Mouse (Mus musculus): ENCODE measurements around the gene Fam20b.
"Not testable (repeated sequence)": the region's sequence is repeated elsewhere in the genome, so short reads cannot be mapped to it uniquely, and the experiment has no call there.

Fam20b gene

GRCm38 (mm10) chr1:156671921-156672320 lies 47.0 kb downstream of the Fam20b start:
- DNase-seq (ENCODE audit: low spot score) = no peak

GRCm38 (mm10) chr1:156669208-156669983 lies 49.5 kb downstream of the Fam20b start:
- no peak for DNase-seq (ENCODE audit: low spot score)

- DNase-seq (ENCODE audit: low spot score) = no peak
Observed at GRCm38 (mm10) chr1:156668602-156669001, 50.3 kb downstream of the Fam20b start.

GRCm38 (mm10) chr1:156667141-156667926 lies 51.6 kb downstream of the Fam20b start:
- no peak for DNase-seq (ENCODE audit: low spot score)

- no peak for DNase-seq (ENCODE audit: low spot score)
Observed at GRCm38 (mm10) chr1:156665777-156666176, 53.1 kb downstream of the Fam20b start.

- DNase-seq (ENCODE audit: low spot score) = not testable (repeated sequence)
Observed at GRCm38 (mm10) chr1:156660660-156661236, 58.1 kb downstream of the Fam20b start.

- no peak for DNase-seq (ENCODE audit: low spot score)
Observed at GRCm38 (mm10) chr1:156659906-156660659, 58.8 kb downstream of the Fam20b start.

- DNase-seq (ENCODE audit: low spot score) = no peak
Observed at GRCm38 (mm10) chr1:156658676-156659075, 60.2 kb downstream of the Fam20b start.

GRCm38 (mm10) chr1:156657523-156657922 lies 61.4 kb downstream of the Fam20b start:
- no peak for DNase-seq (ENCODE audit: low spot score)

- DNase-seq (ENCODE audit: low spot score) = no peak
Observed at GRCm38 (mm10) chr1:156654735-156655530, 64.0 kb downstream of the Fam20b start.

- no peak for DNase-seq (ENCODE audit: low spot score)
Observed at GRCm38 (mm10) chr1:156652189-156652822, 66.6 kb downstream of the Fam20b start.

- DNase-seq (ENCODE audit: low spot score) = no peak
Observed at GRCm38 (mm10) chr1:156650631-156651030, 68.3 kb downstream of the Fam20b start.

GRCm38 (mm10) chr1:156648705-156649104 lies 70.2 kb downstream of the Fam20b start:
- DNase-seq (ENCODE audit: low spot score) = no peak

GRCm38 (mm10) chr1:156645971-156646370 lies 72.9 kb downstream of the Fam20b start:
- no peak for DNase-seq (ENCODE audit: low spot score)

- no peak for DNase-seq (ENCODE audit: low spot score)
Observed at GRCm38 (mm10) chr1:156644780-156645523, 73.9 kb downstream of the Fam20b start.

- no peak for DNase-seq (ENCODE audit: low spot score)
Observed at GRCm38 (mm10) chr1:156644061-156644460, 74.8 kb downstream of the Fam20b start.

GRCm38 (mm10) chr1:156642813-156643212 lies 76.1 kb downstream of the Fam20b start:
- no peak for DNase-seq (ENCODE audit: low spot score)

GRCm38 (mm10) chr1:156641808-156642207 lies 77.1 kb downstream of the Fam20b start:
- DNase-seq (ENCODE audit: low spot score) = no peak

- no peak for DNase-seq (ENCODE audit: low spot score)
Observed at GRCm38 (mm10) chr1:156640577-156640976, 78.3 kb downstream of the Fam20b start.

GRCm38 (mm10) chr1:156639455-156639854 lies 79.4 kb downstream of the Fam20b start:
- no peak for DNase-seq (ENCODE audit: low spot score)
